Mouse (Mus musculus): ENCODE results near the gene Lmnb2. TPM values are rescaled to one million over a fixed set of nuclear protein-coding genes. Genes with fewer than 3 reads are reported as not detected.

Lmnb2 gene
- polyA plus RNA-seq (2014; fragmentation: Nextera tagmentation; extraction: Ambion mirVana) = 12.1 and 14.6 TPM in 2 replicates

DNA sequence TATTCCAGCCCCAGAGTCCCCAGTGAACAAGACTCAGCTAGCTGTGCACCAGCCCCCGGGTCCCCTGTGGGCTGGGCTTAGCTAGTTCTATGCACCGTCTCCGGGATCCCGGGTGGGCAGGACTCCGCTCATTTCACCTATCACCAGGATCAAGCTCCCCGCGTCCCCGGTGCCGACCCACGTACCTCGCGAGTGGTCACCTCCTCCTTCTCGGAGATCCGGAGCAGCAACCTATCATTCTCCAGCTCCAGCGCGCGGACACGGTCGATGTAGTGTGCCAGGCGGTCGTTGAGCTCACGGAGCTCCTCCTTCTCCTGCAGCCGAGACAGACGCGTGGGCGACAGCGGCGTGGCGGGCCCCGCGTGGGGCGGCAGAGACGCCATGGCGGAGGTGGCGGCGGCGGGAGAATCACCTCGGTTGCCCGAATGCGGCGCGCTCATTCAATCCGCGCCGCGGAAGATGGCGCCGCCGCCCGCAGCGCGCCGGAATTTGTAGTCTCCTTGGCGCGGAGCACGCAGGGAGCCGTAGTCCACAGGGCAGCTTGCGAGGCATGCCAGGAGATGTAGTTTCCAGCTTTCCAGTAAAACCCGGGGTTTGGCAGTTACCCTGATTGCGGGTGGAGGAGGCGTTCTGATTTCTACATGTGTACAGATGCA lies at the start of gene Lmnb2:
Gene Lmnb2 (minus strand): TSS at position 467 of the 656 bp plus-strand sequence.
- under 1% methylated on average over 56 of the region's 61 CpGs for WGBS
- peak; percentile 38; the same call in 1 of the 2 replicates for ATAC-seq (ENCODE audit: insufficient number of reproducible peaks, insufficient read depth, low FRiP score, low read depth)
- H3K4me1 ChIP-seq (ENCODE audit: control insufficient read depth, insufficient read depth, low read length) = peaks cover 4% of the 10 kb centered on the region; the same call in 1 of the 2 replicates

DNA sequence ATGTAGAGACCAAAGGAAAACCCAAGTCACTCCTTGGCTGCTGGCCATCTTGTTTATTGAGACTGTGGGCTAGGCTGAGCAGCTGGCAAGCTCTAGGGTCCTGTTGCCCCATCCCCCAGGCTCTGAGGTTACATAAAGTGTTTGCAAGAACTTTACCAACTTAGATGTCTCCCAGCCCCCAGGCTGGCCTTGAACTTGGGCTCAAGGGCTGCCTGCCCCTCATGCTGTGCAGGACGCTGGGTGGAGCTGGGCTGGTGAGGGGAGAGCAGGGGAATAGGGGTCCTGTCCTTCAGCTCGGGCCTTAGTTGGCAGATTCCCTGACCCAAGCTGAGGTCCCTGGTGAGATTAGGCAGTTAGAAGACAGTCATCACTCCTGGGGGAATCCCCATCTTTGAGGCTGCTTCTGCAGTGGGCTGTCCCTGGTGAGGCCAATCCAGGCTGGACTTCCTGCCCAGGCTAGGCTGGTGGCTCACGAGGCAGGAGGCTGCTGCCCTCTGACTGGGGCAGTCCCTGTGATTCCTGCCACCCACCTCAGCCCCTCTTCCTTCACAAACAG lies 49.1 kb upstream of the Lmnb2 start:
- Histone ChIP-seq H3K4me3 (ENCODE audit: low read depth, low read length) (no peak overlapping the region), H3K9ac (replicated peaks; ENCODE audit: low read depth, low read length) (no peak overlapping the region), H3K9me3 (ENCODE audit: control insufficient read depth, low read depth, low read length) (no peaks in the 10 kb centered on the region), H3K27ac (ENCODE audit: low read length) (no peak overlapping the region), H3K4me1 (ENCODE audit: control insufficient read depth, insufficient read depth, low read length) (peaks cover 29% of the 10 kb centered on the region), H3K4me2 (replicated peaks; ENCODE audit: low read depth, low read length) (no peak overlapping the region), H3K36me3 (ENCODE audit: control insufficient read depth, insufficient read depth, low read length) (no peaks in the 10 kb centered on the region), H3K27me3 (ENCODE audit: control insufficient read depth, insufficient read depth, low read length) (no peaks in the 10 kb centered on the region)
- 52% methylated on average over 3 of the region's 3 CpGs for WGBS
- no peak for ATAC-seq (ENCODE audit: insufficient number of reproducible peaks, insufficient read depth, low FRiP score, low read depth)

More for the DNA sequence above, at the start of gene Lmnb2:
- Histone ChIP-seq H3K9me3 (ENCODE audit: control insufficient read depth, low read depth, low read length) (no peaks in the 10 kb centered on the region), H3K36me3 (ENCODE audit: control insufficient read depth, insufficient read depth, low read length) (peaks cover 11% of the 10 kb centered on the region; the same call in 1 of the 2 replicates), H3K4me3 (ENCODE audit: low read depth, low read length) (peak within 1 kb of the TSS; percentile 95), H3K9ac (replicated peaks; ENCODE audit: low read depth, low read length) (peak within 1 kb of the TSS; percentile 67), H3K27ac (ENCODE audit: low read length) (peak within 1 kb of the TSS; percentile 71; the same call in 1 of the 2 replicates), H3K4me2 (replicated peaks; ENCODE audit: low read depth, low read length) (peak within 1 kb of the TSS; percentile 89), H3K27me3 (ENCODE audit: control insufficient read depth, insufficient read depth, low read length) (no peaks in the 10 kb centered on the region)

DNA sequence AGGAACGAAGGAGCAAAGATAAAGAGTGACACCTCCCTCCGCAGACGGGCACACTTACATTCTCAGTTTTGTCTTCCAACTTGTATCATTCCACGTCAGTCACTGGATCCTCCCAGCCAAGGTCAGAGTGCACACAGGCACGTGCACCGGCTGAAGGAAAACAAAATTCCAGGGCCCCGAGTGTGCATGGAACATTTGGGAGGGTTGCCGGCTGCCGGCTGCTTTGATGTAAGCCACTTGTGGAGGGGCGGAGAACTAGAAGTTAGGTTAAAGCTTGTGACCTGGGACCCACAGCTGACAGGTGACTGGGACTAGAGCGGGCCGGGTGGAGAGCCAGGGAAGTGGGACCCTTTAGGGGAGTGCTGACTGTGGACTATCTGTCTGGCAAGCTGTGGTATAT lies 48.3 kb upstream of the Lmnb2 start:
- Histone ChIP-seq H3K4me2 (replicated peaks; ENCODE audit: low read depth, low read length) (no peak overlapping the region), H3K27me3 (ENCODE audit: control insufficient read depth, insufficient read depth, low read length) (no peaks in the 10 kb centered on the region), H3K36me3 (ENCODE audit: control insufficient read depth, insufficient read depth, low read length) (no peaks in the 10 kb centered on the region), H3K9me3 (ENCODE audit: control insufficient read depth, low read depth, low read length) (no peaks in the 10 kb centered on the region), H3K4me3 (ENCODE audit: low read depth, low read length) (no peak overlapping the region), H3K27ac (ENCODE audit: low read length) (no peak overlapping the region), H3K4me1 (ENCODE audit: control insufficient read depth, insufficient read depth, low read length) (peaks cover 30% of the 10 kb centered on the region), H3K9ac (replicated peaks; ENCODE audit: low read depth, low read length) (no peak overlapping the region)
- 25% methylated on average over 12 of the region's 12 CpGs for WGBS
- no peak for ATAC-seq (ENCODE audit: insufficient number of reproducible peaks, insufficient read depth, low FRiP score, low read depth)

DNA sequence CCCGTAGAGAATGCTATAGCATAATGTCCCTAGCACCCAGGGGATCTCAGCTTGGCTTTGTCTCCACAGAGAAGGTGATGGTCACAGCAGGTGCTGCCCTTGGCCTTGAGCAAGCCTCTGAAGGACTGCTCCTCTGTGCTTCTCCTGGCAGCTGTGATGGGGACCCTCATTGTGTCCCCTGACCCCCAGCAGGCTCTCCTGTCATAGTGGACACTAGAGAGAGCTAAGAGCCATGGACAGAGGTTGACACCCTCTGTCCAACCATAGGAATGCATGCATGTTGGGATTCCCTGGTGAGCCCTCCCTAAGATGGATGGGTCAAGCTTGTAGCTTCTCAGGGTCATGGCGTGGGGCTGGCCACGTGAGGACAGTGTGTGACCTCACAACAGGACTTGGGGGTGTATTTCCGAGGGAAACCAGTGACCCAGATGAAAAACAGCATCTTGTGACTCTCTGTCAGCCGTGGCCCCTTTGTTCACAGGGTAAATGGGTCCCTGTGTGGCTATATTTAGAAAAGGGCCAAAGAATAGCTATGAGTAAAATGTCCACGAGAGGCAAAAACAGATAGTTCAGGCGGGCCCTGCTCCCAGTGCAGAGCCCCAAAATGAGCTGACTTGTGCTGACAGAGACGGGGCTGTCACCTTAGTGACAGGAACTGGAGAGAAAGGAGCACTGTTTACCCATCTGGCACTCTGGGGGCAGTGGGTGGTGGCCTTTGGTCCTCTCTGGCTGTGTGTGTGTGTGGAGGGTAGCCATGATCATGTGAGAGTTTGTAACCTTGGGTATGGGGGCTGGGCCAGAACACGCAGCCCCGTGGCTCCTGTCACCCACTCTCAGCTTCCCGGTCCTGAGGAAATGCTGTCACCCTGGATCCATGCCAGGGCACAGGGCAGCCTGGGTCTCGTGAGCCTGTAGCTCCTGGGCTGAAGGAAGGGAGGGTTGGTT lies 45.3 kb upstream of the Lmnb2 start:
- ATAC-seq (ENCODE audit: insufficient number of reproducible peaks, insufficient read depth, low FRiP score, low read depth) = no peak
- Histone ChIP-seq H3K4me3 (ENCODE audit: low read depth, low read length) (no peak overlapping the region), H3K4me1 (ENCODE audit: control insufficient read depth, insufficient read depth, low read length) (peaks cover 42% of the 10 kb centered on the region), H3K9ac (replicated peaks; ENCODE audit: low read depth, low read length) (no peak overlapping the region), H3K4me2 (replicated peaks; ENCODE audit: low read depth, low read length) (no peak overlapping the region), H3K27me3 (ENCODE audit: control insufficient read depth, insufficient read depth, low read length) (no peaks in the 10 kb centered on the region), H3K27ac (ENCODE audit: low read length) (no peak overlapping the region), H3K36me3 (ENCODE audit: control insufficient read depth, insufficient read depth, low read length) (no peaks in the 10 kb centered on the region), H3K9me3 (ENCODE audit: control insufficient read depth, low read depth, low read length) (no peaks in the 10 kb centered on the region)
- 42% methylated on average over 12 of the region's 12 CpGs for WGBS

DNA sequence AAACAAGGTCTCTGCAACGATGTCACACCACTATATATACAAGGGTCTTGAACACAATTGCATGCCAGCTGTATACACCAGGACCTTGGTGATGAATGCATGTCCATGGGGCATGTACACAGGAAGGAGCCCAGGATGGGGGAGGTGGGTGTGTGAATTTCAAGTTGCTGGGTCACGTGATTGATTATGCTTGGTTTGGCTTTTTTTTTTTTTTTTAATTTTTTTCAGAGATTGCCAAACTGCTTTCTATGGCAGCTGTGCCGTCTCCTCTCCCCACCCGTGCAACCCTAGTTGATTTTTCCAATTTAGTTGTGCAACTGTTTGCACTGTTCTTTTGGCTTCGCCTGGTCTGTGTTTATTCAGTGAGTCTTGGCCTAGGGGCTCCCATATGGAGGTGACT lies 44.5 kb upstream of the Lmnb2 start:
- Histone ChIP-seq H3K9me3 (ENCODE audit: control insufficient read depth, low read depth, low read length) (no peaks in the 10 kb centered on the region), H3K27me3 (ENCODE audit: control insufficient read depth, insufficient read depth, low read length) (no peaks in the 10 kb centered on the region), H3K9ac (replicated peaks; ENCODE audit: low read depth, low read length) (no peak overlapping the region), H3K4me2 (replicated peaks; ENCODE audit: low read depth, low read length) (no peak overlapping the region), H3K36me3 (ENCODE audit: control insufficient read depth, insufficient read depth, low read length) (no peaks in the 10 kb centered on the region), H3K4me3 (ENCODE audit: low read depth, low read length) (no peak overlapping the region), H3K4me1 (ENCODE audit: control insufficient read depth, insufficient read depth, low read length) (peaks cover 42% of the 10 kb centered on the region), H3K27ac (ENCODE audit: low read length) (peak overlapping the region; percentile 78; the same call in 1 of the 2 replicates)
- 0 out of 2 replicates have a peak, but pooled peaks have one; percentile 11 for ATAC-seq (ENCODE audit: insufficient number of reproducible peaks, insufficient read depth, low FRiP score, low read depth)
- WGBS = 42% methylated on average over 5 of the region's 5 CpGs

DNA sequence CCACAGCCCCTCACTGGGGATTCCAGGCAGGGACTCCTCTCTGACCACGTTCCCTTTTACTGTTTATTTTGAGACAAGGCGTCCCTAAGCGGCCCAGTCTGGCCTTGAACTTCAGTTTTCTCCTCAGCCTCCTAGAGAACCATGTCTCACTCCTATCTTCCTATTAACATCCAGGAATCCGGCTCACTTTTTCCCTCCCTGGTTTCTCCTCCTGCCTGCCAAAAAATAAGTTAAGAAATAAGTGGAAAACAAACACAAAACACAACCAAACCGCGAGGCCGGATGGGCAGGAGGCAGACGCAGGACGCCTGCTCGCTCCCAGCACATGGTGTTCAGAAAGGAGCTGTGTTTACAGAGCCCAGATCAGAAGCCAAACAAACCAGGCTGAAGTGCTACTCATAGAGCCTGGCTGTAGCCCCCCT lies 44.0 kb upstream of the Lmnb2 start:
- no peak for ATAC-seq (ENCODE audit: insufficient number of reproducible peaks, insufficient read depth, low FRiP score, low read depth)
- 14% methylated on average over 10 of the region's 10 CpGs for WGBS
- Histone ChIP-seq H3K27me3 (ENCODE audit: control insufficient read depth, insufficient read depth, low read length) (no peaks in the 10 kb centered on the region), H3K4me1 (ENCODE audit: control insufficient read depth, insufficient read depth, low read length) (peaks cover 40% of the 10 kb centered on the region), H3K27ac (ENCODE audit: low read length) (peak overlapping the region; percentile 78), H3K9ac (replicated peaks; ENCODE audit: low read depth, low read length) (no peak overlapping the region), H3K36me3 (ENCODE audit: control insufficient read depth, insufficient read depth, low read length) (no peaks in the 10 kb centered on the region), H3K4me2 (replicated peaks; ENCODE audit: low read depth, low read length) (no peak overlapping the region), H3K4me3 (ENCODE audit: low read depth, low read length) (no peak overlapping the region), H3K9me3 (ENCODE audit: control insufficient read depth, low read depth, low read length) (no peaks in the 10 kb centered on the region)

DNA sequence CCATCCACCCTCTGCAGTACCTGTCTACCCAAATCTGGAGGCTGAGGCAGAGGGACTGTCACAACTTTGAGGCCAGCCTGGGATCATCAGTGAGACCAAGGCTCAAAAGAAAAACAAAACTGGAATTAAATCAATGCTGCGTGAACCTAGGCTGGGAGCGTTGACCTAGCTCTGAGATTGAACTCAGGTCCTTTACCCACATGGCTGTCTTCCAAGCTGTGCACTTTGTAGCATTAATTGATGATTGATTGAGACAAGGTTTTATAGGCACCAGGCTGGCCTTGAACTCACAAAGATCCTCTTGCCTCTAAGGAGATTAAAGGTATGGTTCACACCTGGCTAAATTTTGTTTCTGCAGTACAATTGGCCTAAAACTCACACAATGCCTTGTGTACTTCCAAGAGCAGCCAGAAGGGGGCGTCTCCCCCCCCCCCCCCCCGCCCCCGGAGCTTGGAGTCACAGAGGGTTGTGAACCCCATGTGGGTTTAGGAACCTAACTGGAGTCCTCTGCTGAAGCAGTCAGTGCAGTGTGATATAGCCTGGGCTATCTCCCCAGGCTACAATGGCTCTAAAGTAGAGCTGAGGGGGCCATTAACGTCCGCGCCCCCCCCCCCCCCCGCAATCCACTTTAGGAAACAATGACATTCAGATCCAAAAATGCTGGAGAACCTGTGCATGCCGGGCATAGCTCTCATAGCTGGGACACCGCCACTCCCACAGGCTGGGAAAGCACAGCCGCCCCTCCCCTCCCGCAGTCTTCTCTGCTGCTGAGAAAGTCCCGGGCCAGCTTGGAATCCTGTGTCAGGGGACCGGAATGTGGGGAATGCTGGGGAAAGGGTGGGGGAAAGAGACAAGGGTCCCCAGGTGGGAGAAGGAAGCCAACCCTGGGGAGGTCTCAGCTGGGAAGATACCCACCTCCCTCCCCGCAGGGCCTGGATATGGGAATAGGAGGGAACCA lies 42.8 kb upstream of the Lmnb2 start:
- H3K4me3 ChIP-seq (ENCODE audit: low read depth, low read length) = no peak overlapping the region
- H3K9ac ChIP-seq (replicated peaks; ENCODE audit: low read depth, low read length) = no peak overlapping the region
- WGBS = 14% methylated on average over 13 of the region's 16 CpGs
- peak overlapping the region; percentile 78 for H3K27ac ChIP-seq (ENCODE audit: low read length)
- no peak overlapping the region for H3K4me2 ChIP-seq (replicated peaks; ENCODE audit: low read depth, low read length)
- H3K27me3 ChIP-seq (ENCODE audit: control insufficient read depth, insufficient read depth, low read length) = no peaks in the 10 kb centered on the region
- ATAC-seq (ENCODE audit: insufficient number of reproducible peaks, insufficient read depth, low FRiP score, low read depth) = peak; percentile 59; the same call in 1 of the 2 replicates
- H3K9me3 ChIP-seq (ENCODE audit: control insufficient read depth, low read depth, low read length) = no peaks in the 10 kb centered on the region
- no peaks in the 10 kb centered on the region for H3K36me3 ChIP-seq (ENCODE audit: control insufficient read depth, insufficient read depth, low read length)
- H3K4me1 ChIP-seq (ENCODE audit: control insufficient read depth, insufficient read depth, low read length) = peaks cover 37% of the 10 kb centered on the region

Data from stomach, embryonic 14.5 days (tissue).